Mouse (Mus musculus): ENCODE data around the gene Ms4a4b. TPM values are rescaled to one million over a fixed set of nuclear protein-coding genes. Genes with fewer than 3 reads are reported as not detected.
"Not testable (repeated sequence)": the region's sequence is repeated elsewhere in the genome, so short reads cannot be mapped to it uniquely, and the experiment has no call there.

Ms4a4b gene
- polyA plus RNA-seq, 1 experiment from 2014 or later = not detected

- not testable (repeated sequence) for H3K9me3 ChIP-seq (ENCODE audit: control insufficient read depth, low read length); H3K4me3 ChIP-seq (ENCODE audit: low read depth, low read length); H3K36me3 ChIP-seq (ENCODE audit: control insufficient read depth, insufficient read depth, low read length); H3K4me2 ChIP-seq (ENCODE audit: low read depth); H3K27ac ChIP-seq (ENCODE audit: low read depth, low read length); DNase-seq (ENCODE audit: low spot score); ATAC-seq (ENCODE audit: insufficient read depth, low FRiP score, low TSS enrichment); H3K27me3 ChIP-seq (ENCODE audit: control insufficient read depth, insufficient read depth, low read length); H3K4me1 ChIP-seq (ENCODE audit: control insufficient read depth, insufficient read depth, low read length); H3K9ac ChIP-seq (ENCODE audit: low read length)
- WGBS = 100% methylated on average over 1 of the region's 1 CpGs
Observed at GRCm38 (mm10) chr19:11431209-11431608, 12.1 kb upstream of the Ms4a4b start.

DNA sequence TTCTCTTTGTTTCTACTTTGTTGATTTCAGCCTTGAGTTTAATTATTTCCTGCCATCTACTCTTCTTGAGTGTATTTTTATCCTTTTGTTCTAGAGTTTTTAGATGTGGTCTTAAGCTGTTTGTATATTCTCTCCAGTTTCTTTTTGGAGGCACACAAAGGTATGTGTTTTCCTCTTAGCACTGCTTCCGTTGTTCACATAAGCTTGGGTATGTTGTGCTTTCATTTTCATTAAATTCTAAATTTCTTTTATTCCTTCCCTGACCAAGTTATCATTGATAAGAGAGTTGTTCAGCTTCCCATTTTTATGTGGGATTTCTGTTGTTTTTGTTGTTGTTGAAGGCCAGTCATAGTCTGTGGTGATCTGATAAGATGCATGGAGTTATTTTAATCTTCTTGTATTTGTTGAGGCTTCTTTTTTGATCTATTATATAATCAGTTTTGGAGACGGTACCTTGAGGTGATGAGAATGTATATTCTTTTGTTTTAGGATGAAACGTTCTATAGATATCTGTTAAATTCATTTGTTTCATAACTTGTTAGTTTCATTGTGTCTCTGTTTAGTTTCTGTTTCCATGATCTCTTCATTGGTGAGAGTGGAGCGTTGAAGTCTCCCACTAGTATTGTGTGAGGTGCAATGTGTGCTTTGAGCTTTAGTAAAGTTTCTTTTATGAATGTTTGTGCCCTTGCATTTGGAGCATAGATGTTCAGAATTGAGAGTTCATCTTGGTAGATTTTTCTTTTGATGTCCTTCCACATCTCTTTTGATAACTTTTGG is 8.1 kb upstream of the Ms4a4b start:
- 91% methylated on average over 4 of the region's 4 CpGs for WGBS
- Histone ChIP-seq H3K4me2 (ENCODE audit: low read depth) (no peak overlapping the region), H3K9ac (ENCODE audit: low read length) (no peak overlapping the region), H3K36me3 (ENCODE audit: control insufficient read depth, insufficient read depth, low read length) (no peaks in the 10 kb centered on the region), H3K27ac (ENCODE audit: low read depth, low read length) (no peak overlapping the region), H3K4me3 (ENCODE audit: low read depth, low read length) (no peak overlapping the region), H3K4me1 (ENCODE audit: control insufficient read depth, insufficient read depth, low read length) (no peaks in the 10 kb centered on the region), H3K9me3 (ENCODE audit: control insufficient read depth, low read length) (no peaks in the 10 kb centered on the region), H3K27me3 (ENCODE audit: control insufficient read depth, insufficient read depth, low read length) (no peaks in the 10 kb centered on the region)
- DNase-seq (ENCODE audit: low spot score) = no peak
- no peak for ATAC-seq (ENCODE audit: insufficient read depth, low FRiP score, low TSS enrichment)

DNA sequence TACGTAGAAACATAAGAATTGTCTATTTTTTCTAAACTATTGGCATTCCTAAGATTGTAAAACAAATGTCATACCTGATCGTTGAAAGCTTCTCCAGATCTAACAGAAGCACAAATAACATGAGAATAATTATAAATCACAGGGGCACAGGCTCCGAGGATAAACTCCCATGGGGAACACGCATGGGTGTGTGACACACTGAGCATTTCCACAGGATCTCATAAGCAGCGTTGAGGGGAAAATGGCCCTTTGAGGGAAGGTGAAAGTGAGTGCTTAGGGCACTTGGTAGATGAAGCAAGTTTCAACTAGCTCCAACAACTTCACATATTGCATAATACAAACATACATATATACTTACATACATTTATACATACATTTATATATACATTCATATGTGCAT is 611 bp downstream of the Ms4a4b start:
- Histone ChIP-seq H3K4me2 (ENCODE audit: low read depth) (no peak overlapping the region), H3K9me3 (ENCODE audit: control insufficient read depth, low read length) (no peaks in the 10 kb centered on the region), H3K4me3 (ENCODE audit: low read depth, low read length) (no peak overlapping the region), H3K4me1 (ENCODE audit: control insufficient read depth, insufficient read depth, low read length) (no peaks in the 10 kb centered on the region), H3K27ac (ENCODE audit: low read depth, low read length) (no peak overlapping the region), H3K36me3 (ENCODE audit: control insufficient read depth, insufficient read depth, low read length) (no peaks in the 10 kb centered on the region), H3K9ac (ENCODE audit: low read length) (no peak overlapping the region), H3K27me3 (ENCODE audit: control insufficient read depth, insufficient read depth, low read length) (no peaks in the 10 kb centered on the region)
- ATAC-seq (ENCODE audit: insufficient read depth, low FRiP score, low TSS enrichment) (no peak), DNase-seq (ENCODE audit: low spot score) (no peak)
- WGBS = 85% methylated on average over 5 of the region's 5 CpGs

GRCm38 (mm10) chr19:11447238-11447637 is 3.9 kb downstream of the Ms4a4b start:
- Histone ChIP-seq H3K9me3 (ENCODE audit: control insufficient read depth, low read length) (no peaks in the 10 kb centered on the region), H3K27me3 (ENCODE audit: control insufficient read depth, insufficient read depth, low read length) (no peaks in the 10 kb centered on the region), H3K27ac (ENCODE audit: low read depth, low read length) (no peak overlapping the region), H3K36me3 (ENCODE audit: control insufficient read depth, insufficient read depth, low read length) (no peaks in the 10 kb centered on the region), H3K4me3 (ENCODE audit: low read depth, low read length) (no peak overlapping the region), H3K4me1 (ENCODE audit: control insufficient read depth, insufficient read depth, low read length) (no peaks in the 10 kb centered on the region), H3K4me2 (ENCODE audit: low read depth) (no peak overlapping the region), H3K9ac (ENCODE audit: low read length) (no peak overlapping the region)
- 93% methylated on average over 2 of the region's 2 CpGs for WGBS
- no peak for DNase-seq (ENCODE audit: low spot score)
- ATAC-seq (ENCODE audit: insufficient read depth, low FRiP score, low TSS enrichment) = no peak

GRCm38 (mm10) chr19:11459041-11459440 is 15.7 kb downstream of the Ms4a4b start:
- H3K27ac ChIP-seq (ENCODE audit: low read depth, low read length); H3K4me1 ChIP-seq (ENCODE audit: control insufficient read depth, insufficient read depth, low read length); H3K4me3 ChIP-seq (ENCODE audit: low read depth, low read length); H3K36me3 ChIP-seq (ENCODE audit: control insufficient read depth, insufficient read depth, low read length); DNase-seq (ENCODE audit: low spot score); H3K4me2 ChIP-seq (ENCODE audit: low read depth); H3K9ac ChIP-seq (ENCODE audit: low read length); ATAC-seq (ENCODE audit: insufficient read depth, low FRiP score, low TSS enrichment); H3K9me3 ChIP-seq (ENCODE audit: control insufficient read depth, low read length); H3K27me3 ChIP-seq (ENCODE audit: control insufficient read depth, insufficient read depth, low read length): not testable (repeated sequence)
- WGBS = 88% methylated on average over 2 of the region's 4 CpGs

DNA sequence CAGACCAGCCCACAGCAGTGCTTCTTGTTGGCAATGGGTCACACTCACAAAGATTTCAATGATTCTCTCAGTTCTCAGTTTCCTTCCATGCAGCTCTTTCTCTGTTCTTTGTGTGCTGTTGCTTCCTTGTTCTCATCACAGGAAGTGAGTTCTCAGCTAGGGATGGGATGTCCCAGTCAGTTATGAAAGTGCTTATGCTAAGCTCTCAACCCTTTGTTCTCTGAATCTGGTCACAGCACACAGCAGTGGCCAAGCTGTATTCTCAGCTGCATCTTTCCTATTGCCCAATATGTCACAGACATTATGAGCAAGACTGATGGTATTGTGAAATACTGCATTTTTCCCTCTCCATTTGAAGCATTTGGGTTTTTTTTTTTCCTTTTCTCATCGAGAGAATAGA is 21.4 kb downstream of the Ms4a4b start:
- H3K27ac ChIP-seq (ENCODE audit: low read depth, low read length); H3K36me3 ChIP-seq (ENCODE audit: control insufficient read depth, insufficient read depth, low read length); H3K4me1 ChIP-seq (ENCODE audit: control insufficient read depth, insufficient read depth, low read length); H3K4me2 ChIP-seq (ENCODE audit: low read depth); H3K4me3 ChIP-seq (ENCODE audit: low read depth, low read length); ATAC-seq (ENCODE audit: insufficient read depth, low FRiP score, low TSS enrichment); DNase-seq (ENCODE audit: low spot score); H3K27me3 ChIP-seq (ENCODE audit: control insufficient read depth, insufficient read depth, low read length); H3K9ac ChIP-seq (ENCODE audit: low read length); H3K9me3 ChIP-seq (ENCODE audit: control insufficient read depth, low read length): not testable (repeated sequence)
- WGBS = 81% methylated on average over 1 of the region's 1 CpGs

DNA sequence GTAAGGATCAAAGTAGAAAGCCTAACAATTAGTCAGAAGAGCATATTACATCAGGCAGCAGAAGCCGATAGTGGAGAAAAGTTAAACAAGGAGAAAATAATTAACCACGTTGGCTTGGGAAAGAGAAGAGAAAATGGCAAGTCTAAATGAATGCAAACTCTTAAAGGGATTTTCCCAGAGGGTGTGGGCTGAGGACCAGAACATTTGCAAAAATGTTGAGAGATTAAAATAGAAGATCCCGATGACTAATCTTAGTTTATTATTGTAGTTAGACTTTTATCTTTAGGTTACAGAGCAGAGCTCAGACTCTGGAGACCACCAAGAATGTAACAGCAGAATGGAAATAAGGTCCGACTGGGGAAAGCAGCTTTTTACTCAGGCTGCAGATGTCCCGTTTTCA is 23.1 kb downstream of the Ms4a4b start:
- H3K27ac ChIP-seq (ENCODE audit: low read depth, low read length) = no peak overlapping the region
- H3K4me3 ChIP-seq (ENCODE audit: low read depth, low read length) = no peak overlapping the region
- ATAC-seq (ENCODE audit: insufficient read depth, low FRiP score, low TSS enrichment) = no peak
- H3K9ac ChIP-seq (ENCODE audit: low read length) = no peak overlapping the region
- no peaks in the 10 kb centered on the region for H3K9me3 ChIP-seq (ENCODE audit: control insufficient read depth, low read length)
- no peak overlapping the region for H3K4me2 ChIP-seq (ENCODE audit: low read depth)
- H3K4me1 ChIP-seq (ENCODE audit: control insufficient read depth, insufficient read depth, low read length) = no peaks in the 10 kb centered on the region
- H3K27me3 ChIP-seq (ENCODE audit: control insufficient read depth, insufficient read depth, low read length) = no peaks in the 10 kb centered on the region
- H3K36me3 ChIP-seq (ENCODE audit: control insufficient read depth, insufficient read depth, low read length) = no peaks in the 10 kb centered on the region
- DNase-seq (ENCODE audit: low spot score) = no peak
- WGBS = 81% methylated on average over 5 of the region's 5 CpGs

DNA sequence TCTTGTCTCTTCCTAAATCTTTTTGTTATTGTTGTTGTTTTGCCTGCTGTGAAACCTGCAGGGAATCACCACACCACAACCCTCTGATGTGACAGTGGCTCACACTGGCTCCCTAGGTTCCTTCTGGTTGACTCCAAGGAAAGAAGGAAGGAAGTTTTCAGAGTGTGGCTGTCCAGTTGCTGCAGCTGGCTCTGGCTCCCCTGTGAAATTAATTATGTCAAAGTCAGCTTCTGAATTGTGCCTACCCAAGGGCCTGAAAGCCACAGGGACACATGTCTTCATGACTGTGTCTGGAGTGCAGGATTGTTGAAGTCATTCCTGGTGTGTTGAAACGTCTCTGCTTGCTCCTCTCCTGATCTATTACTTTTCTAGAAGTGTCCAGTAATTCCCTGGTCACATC is 25.0 kb downstream of the Ms4a4b start:
- not testable (repeated sequence) for H3K27me3 ChIP-seq (ENCODE audit: control insufficient read depth, insufficient read depth, low read length); ATAC-seq (ENCODE audit: insufficient read depth, low FRiP score, low TSS enrichment); H3K36me3 ChIP-seq (ENCODE audit: control insufficient read depth, insufficient read depth, low read length); H3K9me3 ChIP-seq (ENCODE audit: control insufficient read depth, low read length); H3K9ac ChIP-seq (ENCODE audit: low read length); H3K4me3 ChIP-seq (ENCODE audit: low read depth, low read length); H3K4me2 ChIP-seq (ENCODE audit: low read depth); H3K27ac ChIP-seq (ENCODE audit: low read depth, low read length); DNase-seq (ENCODE audit: low spot score); H3K4me1 ChIP-seq (ENCODE audit: control insufficient read depth, insufficient read depth, low read length)
- 66% methylated on average over 1 of the region's 1 CpGs for WGBS

DNA sequence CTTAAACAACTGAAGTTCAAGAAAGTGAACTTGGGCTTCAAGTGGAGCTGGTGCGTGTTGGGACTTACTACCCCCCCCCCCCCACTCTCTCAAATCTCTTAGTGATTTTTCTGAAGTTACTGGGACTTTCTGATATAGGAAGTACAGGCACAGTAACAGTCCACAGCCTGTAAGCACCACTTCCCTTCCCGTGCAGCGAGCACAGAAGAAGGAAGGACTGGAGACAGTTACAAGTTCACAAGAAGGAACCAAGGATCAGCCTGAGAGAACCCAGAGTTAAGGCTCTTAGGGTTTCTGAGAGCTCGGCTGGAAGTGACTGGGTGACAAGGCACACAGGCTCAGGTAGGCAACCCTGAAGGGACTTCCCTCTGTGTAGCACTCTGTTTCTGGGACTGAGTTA is 25.9 kb downstream of the Ms4a4b start, which contains the start of gene Ms4a6c:
Ms4a6c (plus strand) TSS at position 152 of the 400 bp plus-strand sequence.
- WGBS = 92% methylated on average over 4 of the region's 4 CpGs
- not testable (repeated sequence) for H3K4me2 ChIP-seq (ENCODE audit: low read depth); H3K27ac ChIP-seq (ENCODE audit: low read depth, low read length); H3K36me3 ChIP-seq (ENCODE audit: control insufficient read depth, insufficient read depth, low read length); H3K4me3 ChIP-seq (ENCODE audit: low read depth, low read length); ATAC-seq (ENCODE audit: insufficient read depth, low FRiP score, low TSS enrichment); H3K9ac ChIP-seq (ENCODE audit: low read length); H3K9me3 ChIP-seq (ENCODE audit: control insufficient read depth, low read length); H3K27me3 ChIP-seq (ENCODE audit: control insufficient read depth, insufficient read depth, low read length); DNase-seq (ENCODE audit: low spot score); H3K4me1 ChIP-seq (ENCODE audit: control insufficient read depth, insufficient read depth, low read length)

Data from neural tube, embryonic 11.5 days (tissue).